Mouse (Mus musculus): ENCODE results near the gene Cd244a.

The Cd244a gene

DNA sequence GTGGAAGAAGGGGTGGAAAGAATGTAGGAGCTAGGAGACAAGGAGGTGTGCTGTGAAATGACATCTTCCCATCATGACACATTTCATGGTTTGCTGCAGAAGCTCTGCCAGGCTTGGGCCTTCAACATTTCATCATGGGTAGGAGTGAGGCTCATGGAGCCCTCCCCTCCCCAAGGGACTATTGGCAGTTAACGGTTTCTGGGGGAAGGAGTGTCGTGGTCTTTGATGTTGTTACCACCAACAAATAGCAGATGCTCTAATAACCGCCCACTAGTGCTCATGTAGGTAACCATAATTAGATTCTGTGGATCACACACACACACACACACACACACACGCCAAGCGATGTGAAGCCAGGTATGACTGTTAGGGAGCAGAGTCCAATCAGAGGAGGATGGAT lies 93.7 kb downstream of the Cd244a start, which contains the start of gene Slamf7:
Gene Slamf7 (minus strand): TSS at position 302 of the 400 bp plus-strand sequence.
- DNase-seq (ENCODE audit: low spot score), result no peak

- no peak for DNase-seq (ENCODE audit: low spot score)
These were observed 99.6 kb downstream of the Cd244a start for GRCm38 (mm10) chr1:171658561-171658991.

Measured in adipocyte (in vitro differentiated cells).